Mouse (Mus musculus): Measurements from ENCODE around the gene Utp20. TPM values are rescaled to one million over a fixed set of nuclear protein-coding genes. Genes with fewer than 3 reads are reported as not detected.
A peak's percentile ranks its signal among the peaks of the same experiment; 100 is the strongest.

The Utp20 gene
- 21.5 and 24.5 TPM in 2 replicates for polyA plus RNA-seq (2014; fragmentation: Nextera tagmentation; extraction: Ambion mirVana)

DNA sequence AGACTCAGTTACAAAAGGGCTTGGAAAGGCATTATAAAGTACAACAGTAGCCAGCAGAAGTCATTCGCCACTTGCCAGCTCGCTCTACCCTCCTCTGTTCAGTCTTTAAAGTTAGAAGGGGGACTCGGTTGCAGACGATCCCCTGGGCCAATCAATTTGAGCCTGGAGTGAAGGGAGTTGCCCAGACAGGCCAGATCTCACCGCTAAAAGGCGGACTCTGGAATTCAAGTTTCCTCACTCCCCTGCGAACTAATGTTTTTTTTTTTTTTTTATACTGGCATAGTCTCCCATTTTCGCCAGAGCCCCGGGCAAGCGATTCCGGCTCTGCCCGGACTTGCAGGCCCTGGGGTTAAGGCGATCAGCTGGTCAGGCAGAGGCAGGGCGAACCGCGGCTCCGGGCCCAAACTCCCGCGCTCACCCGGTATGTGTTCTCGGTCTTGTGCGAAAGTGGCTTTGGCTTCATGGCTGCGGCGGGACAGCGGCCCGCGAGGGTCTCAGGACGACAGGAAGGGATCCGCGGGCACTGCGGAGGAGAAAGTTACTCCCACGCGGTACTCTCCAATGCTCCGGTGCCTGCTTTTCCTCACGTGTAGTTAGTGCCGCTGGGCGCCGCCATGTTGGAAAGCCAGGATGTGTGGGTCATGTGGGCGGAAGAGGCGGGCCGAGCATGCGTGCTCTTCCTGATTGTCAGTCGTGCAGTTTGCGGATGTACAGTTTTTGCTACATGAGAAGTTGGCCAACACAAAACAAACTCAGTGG lies at the start of gene Utp20:
Utp20 (minus strand) TSS at position 617 of the 759 bp plus-strand sequence.
- 0 out of 2 replicates have a peak within 1 kb of the TSS, but pooled peaks have one; percentile 27 for H3K27ac ChIP-seq (ENCODE audit: low read length)

DNA sequence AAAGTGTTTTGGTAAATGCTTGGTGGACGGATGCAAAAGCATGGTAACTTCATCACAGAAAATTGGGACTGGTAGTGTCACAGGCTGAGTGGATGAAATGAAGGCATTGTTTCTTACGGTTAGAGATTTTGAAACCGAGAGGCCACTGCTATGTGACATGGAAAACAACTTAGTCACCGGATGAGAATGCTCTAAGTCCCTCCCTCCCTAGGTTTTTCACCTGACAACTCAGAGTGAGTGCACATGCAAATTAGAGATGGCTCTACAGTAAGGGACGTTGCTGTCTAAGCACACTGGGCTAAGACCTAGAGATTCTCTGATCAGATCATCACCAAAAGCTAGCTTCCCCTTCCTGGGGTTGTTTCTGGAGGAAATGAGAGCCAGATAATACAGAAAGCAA lies 48.3 kb upstream of the Utp20 start:
- H3K4me3 ChIP-seq (ENCODE audit: low read depth, low read length): no peak overlapping the region
- no peak overlapping the region for H3K27ac ChIP-seq (ENCODE audit: low read length)
- no peak for ATAC-seq (ENCODE audit: insufficient number of reproducible peaks, insufficient read depth, low FRiP score, low read depth)
- 60% methylated on average over 5 of the region's 5 CpGs for WGBS
- no peak overlapping the region for H3K9ac ChIP-seq (replicated peaks; ENCODE audit: low read depth, low read length)
- no peaks in the 10 kb centered on the region for H3K9me3 ChIP-seq (ENCODE audit: control insufficient read depth, low read depth, low read length)
- no peaks in the 10 kb centered on the region for H3K4me1 ChIP-seq (ENCODE audit: control insufficient read depth, insufficient read depth, low read length)
- no peak overlapping the region for H3K4me2 ChIP-seq (replicated peaks; ENCODE audit: low read depth, low read length)
- no peaks in the 10 kb centered on the region for H3K27me3 ChIP-seq (ENCODE audit: control insufficient read depth, insufficient read depth, low read length)
- H3K36me3 ChIP-seq (ENCODE audit: control insufficient read depth, insufficient read depth, low read length): no peaks in the 10 kb centered on the region

More for the DNA sequence above, at the start of gene Utp20:
- WGBS: under 1% methylated on average over 44 of the region's 44 CpGs
- no peaks in the 10 kb centered on the region for H3K9me3 ChIP-seq (ENCODE audit: control insufficient read depth, low read depth, low read length)
- peak within 1 kb of the TSS; percentile 86 for H3K4me3 ChIP-seq (ENCODE audit: low read depth, low read length)
- H3K9ac ChIP-seq (replicated peaks; ENCODE audit: low read depth, low read length): peak within 1 kb of the TSS; percentile 47
- H3K4me2 ChIP-seq (replicated peaks; ENCODE audit: low read depth, low read length): peak within 1 kb of the TSS; percentile 73
- H3K27me3 ChIP-seq (ENCODE audit: control insufficient read depth, insufficient read depth, low read length): no peaks in the 10 kb centered on the region
- peak; percentile 98 for ATAC-seq (ENCODE audit: insufficient number of reproducible peaks, insufficient read depth, low FRiP score, low read depth)
- peaks cover 9% of the 10 kb centered on the region for H3K36me3 ChIP-seq (ENCODE audit: control insufficient read depth, insufficient read depth, low read length)
- peaks cover 4% of the 10 kb centered on the region; the same call in 1 of the 2 replicates for H3K4me1 ChIP-seq (ENCODE audit: control insufficient read depth, insufficient read depth, low read length)

- Histone ChIP-seq H3K27ac (ENCODE audit: low read length) (no peak overlapping the region), H3K4me1 (ENCODE audit: control insufficient read depth, insufficient read depth, low read length) (no peaks in the 10 kb centered on the region), H3K9me3 (ENCODE audit: control insufficient read depth, low read depth, low read length) (no peaks in the 10 kb centered on the region), H3K4me2 (replicated peaks; ENCODE audit: low read depth, low read length) (no peak overlapping the region), H3K27me3 (ENCODE audit: control insufficient read depth, insufficient read depth, low read length) (no peaks in the 10 kb centered on the region), H3K9ac (replicated peaks; ENCODE audit: low read depth, low read length) (no peak overlapping the region), H3K4me3 (ENCODE audit: low read depth, low read length) (no peak overlapping the region), H3K36me3 (ENCODE audit: control insufficient read depth, insufficient read depth, low read length) (no peaks in the 10 kb centered on the region)
- WGBS: 65% methylated on average over 2 of the region's 2 CpGs
- no peak for ATAC-seq (ENCODE audit: insufficient number of reproducible peaks, insufficient read depth, low FRiP score, low read depth)
Measured at GRCm38 (mm10) chr10:88866017-88866416, 39.4 kb upstream of the Utp20 start.

GRCm38 (mm10) chr10:88862293-88862692 lies 35.7 kb upstream of the Utp20 start:
- 87% methylated on average over 5 of the region's 5 CpGs for WGBS
- no peak for ATAC-seq (ENCODE audit: insufficient number of reproducible peaks, insufficient read depth, low FRiP score, low read depth)
- Histone ChIP-seq H3K27ac (ENCODE audit: low read length) (no peak overlapping the region), H3K4me1 (ENCODE audit: control insufficient read depth, insufficient read depth, low read length) (no peaks in the 10 kb centered on the region), H3K27me3 (ENCODE audit: control insufficient read depth, insufficient read depth, low read length) (no peaks in the 10 kb centered on the region), H3K36me3 (ENCODE audit: control insufficient read depth, insufficient read depth, low read length) (no peaks in the 10 kb centered on the region), H3K4me3 (ENCODE audit: low read depth, low read length) (no peak overlapping the region), H3K4me2 (replicated peaks; ENCODE audit: low read depth, low read length) (no peak overlapping the region), H3K9me3 (ENCODE audit: control insufficient read depth, low read depth, low read length) (no peaks in the 10 kb centered on the region), H3K9ac (replicated peaks; ENCODE audit: low read depth, low read length) (no peak overlapping the region)

DNA sequence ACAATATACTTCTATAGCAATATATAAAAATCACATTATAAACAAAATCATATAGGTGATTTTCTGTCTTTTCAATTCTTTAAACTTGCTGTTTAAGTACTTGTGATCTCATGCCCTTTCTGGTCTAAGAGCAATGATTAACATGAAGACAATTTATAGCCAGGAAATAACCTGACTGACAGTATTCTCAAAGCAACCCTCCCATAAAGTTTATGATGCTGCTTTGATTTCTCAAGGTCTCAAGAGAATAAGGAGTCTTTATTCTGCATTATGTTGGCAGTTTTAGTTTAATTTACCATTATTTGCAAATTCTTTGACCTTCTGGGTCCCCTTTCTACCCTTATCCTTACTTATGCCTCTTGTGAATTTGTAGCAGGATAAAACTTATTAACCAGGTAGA lies 34.8 kb upstream of the Utp20 start:
- no peak overlapping the region for H3K27ac ChIP-seq (ENCODE audit: low read length)
- no peaks in the 10 kb centered on the region for H3K27me3 ChIP-seq (ENCODE audit: control insufficient read depth, insufficient read depth, low read length)
- H3K9me3 ChIP-seq (ENCODE audit: control insufficient read depth, low read depth, low read length): no peaks in the 10 kb centered on the region
- H3K4me1 ChIP-seq (ENCODE audit: control insufficient read depth, insufficient read depth, low read length): no peaks in the 10 kb centered on the region
- H3K4me3 ChIP-seq (ENCODE audit: low read depth, low read length): no peak overlapping the region
- H3K4me2 ChIP-seq (replicated peaks; ENCODE audit: low read depth, low read length): no peak overlapping the region
- no peak for ATAC-seq (ENCODE audit: insufficient number of reproducible peaks, insufficient read depth, low FRiP score, low read depth)
- no peak overlapping the region for H3K9ac ChIP-seq (replicated peaks; ENCODE audit: low read depth, low read length)
- H3K36me3 ChIP-seq (ENCODE audit: control insufficient read depth, insufficient read depth, low read length): no peaks in the 10 kb centered on the region

- Histone ChIP-seq H3K4me3 (ENCODE audit: low read depth, low read length) (no peak overlapping the region), H3K36me3 (ENCODE audit: control insufficient read depth, insufficient read depth, low read length) (no peaks in the 10 kb centered on the region), H3K27me3 (ENCODE audit: control insufficient read depth, insufficient read depth, low read length) (no peaks in the 10 kb centered on the region), H3K9ac (replicated peaks; ENCODE audit: low read depth, low read length) (no peak overlapping the region), H3K9me3 (ENCODE audit: control insufficient read depth, low read depth, low read length) (no peaks in the 10 kb centered on the region), H3K4me2 (replicated peaks; ENCODE audit: low read depth, low read length) (no peak overlapping the region), H3K4me1 (ENCODE audit: control insufficient read depth, insufficient read depth, low read length) (no peaks in the 10 kb centered on the region), H3K27ac (ENCODE audit: low read length) (no peak overlapping the region)
- WGBS: 69% methylated on average over 3 of the region's 3 CpGs
- ATAC-seq (ENCODE audit: insufficient number of reproducible peaks, insufficient read depth, low FRiP score, low read depth): no peak
Measured at GRCm38 (mm10) chr10:88860911-88861310, 34.3 kb upstream of the Utp20 start.

DNA sequence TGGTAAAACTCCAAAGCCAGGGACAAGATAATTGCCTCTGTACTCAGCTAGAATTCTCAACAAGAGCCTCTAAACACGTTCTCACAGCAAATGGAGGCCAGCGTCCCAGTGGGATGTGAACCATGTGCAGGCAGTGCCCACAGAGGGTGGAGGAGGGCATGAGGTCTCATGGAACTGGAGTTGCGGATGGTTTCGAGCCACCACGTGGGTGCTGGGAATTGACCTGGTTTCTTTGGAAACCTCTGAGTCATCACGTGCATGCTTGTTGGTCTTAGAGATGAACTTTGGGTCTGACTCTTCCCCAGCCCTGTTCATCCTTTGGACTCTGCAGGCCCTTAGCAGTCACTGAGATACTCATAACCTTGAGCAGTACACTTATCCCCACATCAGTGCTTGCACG lies 26.7 kb upstream of the Utp20 start:
- Histone ChIP-seq H3K9ac (replicated peaks; ENCODE audit: low read depth, low read length) (no peak overlapping the region), H3K27me3 (ENCODE audit: control insufficient read depth, insufficient read depth, low read length) (no peaks in the 10 kb centered on the region), H3K4me1 (ENCODE audit: control insufficient read depth, insufficient read depth, low read length) (no peaks in the 10 kb centered on the region), H3K27ac (ENCODE audit: low read length) (no peak overlapping the region), H3K4me2 (replicated peaks; ENCODE audit: low read depth, low read length) (no peak overlapping the region), H3K9me3 (ENCODE audit: control insufficient read depth, low read depth, low read length) (no peaks in the 10 kb centered on the region), H3K4me3 (ENCODE audit: low read depth, low read length) (no peak overlapping the region), H3K36me3 (ENCODE audit: control insufficient read depth, insufficient read depth, low read length) (no peaks in the 10 kb centered on the region)
- no peak for ATAC-seq (ENCODE audit: insufficient number of reproducible peaks, insufficient read depth, low FRiP score, low read depth)
- 85% methylated on average over 7 of the region's 7 CpGs for WGBS

DNA sequence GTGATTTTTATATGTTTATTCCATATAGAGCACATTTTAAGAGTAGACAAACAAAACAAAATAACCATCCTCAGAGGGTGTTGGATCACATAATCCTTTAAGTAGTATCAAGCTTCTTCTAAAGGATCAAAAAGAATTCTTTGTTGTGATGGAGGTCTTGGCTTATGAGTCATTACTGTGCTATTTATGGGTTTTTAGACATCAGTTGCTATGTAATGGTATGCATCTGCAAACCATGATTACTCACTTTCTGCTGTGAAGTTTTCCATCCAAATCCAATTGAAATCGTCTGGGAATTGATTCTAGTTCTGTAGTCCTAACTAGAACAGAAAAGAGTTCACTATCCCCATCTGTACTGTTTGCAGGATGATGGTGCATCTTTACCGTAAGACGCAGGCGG lies 23.4 kb upstream of the Utp20 start:
- H3K27me3 ChIP-seq (ENCODE audit: control insufficient read depth, insufficient read depth, low read length): no peaks in the 10 kb centered on the region
- ATAC-seq (ENCODE audit: insufficient number of reproducible peaks, insufficient read depth, low FRiP score, low read depth): no peak
- H3K4me1 ChIP-seq (ENCODE audit: control insufficient read depth, insufficient read depth, low read length): no peaks in the 10 kb centered on the region
- no peaks in the 10 kb centered on the region for H3K9me3 ChIP-seq (ENCODE audit: control insufficient read depth, low read depth, low read length)
- whole genome bisulfite sequencing: 88% methylated on average over 4 of the region's 4 CpGs
- H3K4me3 ChIP-seq (ENCODE audit: low read depth, low read length): no peak overlapping the region
- H3K4me2 ChIP-seq (replicated peaks; ENCODE audit: low read depth, low read length): no peak overlapping the region
- H3K36me3 ChIP-seq (ENCODE audit: control insufficient read depth, insufficient read depth, low read length): no peaks in the 10 kb centered on the region
- H3K27ac ChIP-seq (ENCODE audit: low read length): no peak overlapping the region
- no peak overlapping the region for H3K9ac ChIP-seq (replicated peaks; ENCODE audit: low read depth, low read length)

Measured in stomach, embryonic 14.5 days (tissue).